ENCODE assay signal across 14 mouse cellular contexts in genomic region chr8:64944831-64945230, GRCm38 (mm10). TPM values are rescaled to one million over a fixed set of nuclear protein-coding genes. Genes with fewer than 3 reads are reported as not detected.
DNase-seq lines count a peak whose midpoint lies in the region; TF ChIP-seq lines count a peak whose summit lies in the region.
"Had no signal": no experiment of that assay in that cellular context is flagged by ENCODE, and none has a peak within 500 bp of the region (broad histone marks: within the 10 kb centered on the region; RNA-seq: fewer than 3 reads in every experiment).

No protein-coding gene starts in this region.

- H3K4me3 ChIP-seq in layer of hippocampus, adult 2 months: no peak overlapping the region
- H3K4me3 ChIP-seq: heart, embryonic 10.5 days; hindbrain, embryonic 15.5 days; limb, embryonic 15.5 days; midbrain, embryonic 13.5 days had no signal

- peak; percentile 72 for TF ChIP-seq CTCF in layer of hippocampus, adult 2 months (conservative IDR thresholded peaks at IDR 0.05)

- DNase-seq in layer of hippocampus, adult 2 months (ENCODE audit: low spot score in 2 of 2): no peak
- no peak for DNase-seq in layer of hippocampus, adult 11-12 months (ENCODE audit: low spot score)
- DNase-seq in 416B (ENCODE audit: low read depth): peak; percentile 73
- peak; percentile 15 to 35 for DNase-seq in B cell, adult 2 months
- DNase-seq in T-cell, adult 2 months (ENCODE audit: low spot score): peak; percentile 37
- no peak for DNase-seq in adrenal gland, postnatal 4 days (ENCODE audit: low spot score in 2 of 2)
- no peak for DNase-seq in left cerebral cortex, adult 11 months (ENCODE audit: low spot score)
- DNase-seq: cerebellum, adult 9-11 months had no signal

- H3K27ac ChIP-seq in layer of hippocampus, adult 2 months: no peak overlapping the region
- H3K27ac ChIP-seq: heart, embryonic 10.5 days; hindbrain, embryonic 15.5 days; limb, embryonic 15.5 days; midbrain, embryonic 13.5 days had no signal

RNA-seq across cellular contexts. Expression of gene Tmem192, which starts 2.2 kb away (rescaled TPM):
- total RNA-seq in layer of hippocampus, adult 2 months (2021): 10 to 100 TPM; 19.8 to 24.4 TPM
- total RNA-seq in adrenal gland, postnatal 4 days (2021): 10 to 100 TPM; 42.9 to 46.6 TPM

RNA-seq across cellular contexts. Expression of gene Trim75, which starts 42.8 kb away (rescaled TPM):
- total RNA-seq in layer of hippocampus, adult 2 months (2021): not detected
- not detected for total RNA-seq in adrenal gland, postnatal 4 days (2021)
- total RNA-seq: adrenal gland, adult 2 months; neutrophil, adult 5-6 weeks had no signal

Comparison
In these comparisons a context has a peak if more than half of its experiments do, and no peak if none do; other contexts are left out.
1. DNase-seq: peak in 416B (single experiment), B cell, adult 2 months (2 of 2) and T-cell, adult 2 months (single experiment); none in layer of hippocampus, adult 2 months (0 of 2), layer of hippocampus, adult 11-12 months (single experiment), adrenal gland, postnatal 4 days (0 of 2) and left cerebral cortex, adult 11 months (single experiment).